Mouse (Mus musculus): Measurements from ENCODE around the gene Srsf11.

Srsf11 gene

DNA sequence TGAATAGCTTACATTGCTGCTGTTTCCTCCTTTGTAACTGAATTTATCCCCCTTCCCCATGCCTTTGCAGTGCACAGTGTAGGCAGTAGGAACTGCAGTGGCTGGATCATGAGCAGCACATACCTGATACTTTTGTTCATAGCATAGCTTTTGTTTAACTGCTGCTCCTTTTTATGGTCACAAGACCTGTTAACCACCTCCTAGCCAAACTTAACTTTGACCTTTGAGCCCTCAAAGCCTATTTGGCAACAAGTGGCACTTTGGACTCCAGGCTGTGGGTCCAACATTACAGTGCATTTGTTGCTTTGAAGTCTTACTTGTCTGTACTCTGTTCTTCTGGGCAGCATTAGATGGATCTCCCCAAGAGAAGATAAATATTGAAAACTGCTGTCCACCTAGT lies 43.1 kb downstream of the Srsf11 start:
- DNase-seq (ENCODE audit: low read depth, low spot score), result no peak

DNA sequence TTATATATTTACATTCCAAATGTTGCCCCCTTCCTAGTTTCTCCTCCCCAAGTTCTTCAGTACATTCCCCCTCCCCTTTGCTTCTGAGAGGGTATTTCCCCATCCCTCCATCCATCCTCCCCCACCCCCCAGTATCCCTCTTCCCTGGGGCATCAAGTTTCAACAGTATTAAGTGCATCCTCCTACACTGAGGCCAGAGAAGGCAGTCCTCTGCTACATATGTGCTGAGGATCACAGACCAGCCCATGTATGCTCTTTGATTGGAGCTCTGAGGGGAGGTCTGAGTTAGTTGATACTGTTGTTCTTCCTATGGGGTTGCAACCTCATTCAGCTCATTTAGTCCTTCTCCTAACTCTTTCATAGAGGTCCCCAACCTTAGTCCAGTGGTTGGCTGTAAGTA lies 56.8 kb downstream of the Srsf11 start:
- DNase-seq (ENCODE audit: low read depth, low spot score), result no peak

DNA sequence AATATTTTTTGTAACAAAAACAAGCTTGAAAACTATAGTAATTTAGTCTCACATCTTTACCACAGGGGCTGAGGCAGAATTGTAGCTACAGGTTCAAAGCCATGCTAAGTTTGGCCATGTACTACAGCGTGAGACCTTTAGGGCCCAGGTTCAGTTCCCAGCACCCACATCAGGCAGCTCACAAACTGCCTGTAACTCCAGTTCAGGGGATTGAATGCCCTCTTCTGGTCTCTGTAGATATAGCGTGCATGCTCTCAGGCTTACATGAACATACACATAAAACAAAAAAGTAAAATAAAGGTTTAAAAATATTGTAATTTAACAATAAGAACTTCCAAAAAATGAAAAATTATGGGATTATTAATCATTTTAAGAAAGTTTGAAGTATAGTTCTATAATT lies 63.2 kb downstream of the Srsf11 start:
- DNase-seq (ENCODE audit: low read depth, low spot score), result no peak

DNA sequence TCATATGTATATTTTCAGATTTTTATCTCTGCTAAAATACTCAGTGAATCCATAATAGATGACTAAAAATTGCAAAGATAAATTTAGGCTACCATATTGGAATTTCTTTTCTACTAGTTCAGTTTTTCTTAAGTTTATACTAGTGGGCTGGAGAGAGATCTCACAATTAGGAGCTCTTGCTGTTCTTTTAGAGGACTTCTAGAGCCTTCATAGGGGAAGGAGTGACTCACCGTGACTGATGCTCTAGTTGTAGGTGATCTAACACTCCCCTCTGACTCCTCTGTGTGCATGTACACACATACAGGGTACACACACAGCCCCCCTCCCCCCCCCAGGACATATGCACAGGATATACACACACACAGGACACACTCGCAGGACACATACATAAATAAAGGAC lies 65.3 kb downstream of the Srsf11 start:
- no peak for DNase-seq (ENCODE audit: low read depth, low spot score)

Data from CD4-positive helper T cell, adult 2 months (primary cell).